Mouse (Mus musculus) layer of hippocampus, postnatal 25 days (tissue): ENCODE results near the gene Rpl3. TPM values are rescaled to one million over a fixed set of nuclear protein-coding genes. Genes with fewer than 3 reads are reported as not detected.
"Not testable (repeated sequence)": the region's sequence is repeated elsewhere in the genome, so short reads cannot be mapped to it uniquely, and the experiment has no call there.

ENCODE experiments used
- DNase-seq, 2 experiments: peaks; one replicate each; pipeline ENCODE4 v3.0.0; 2022; ENCODE audit warnings: mixed read lengths in 2 of 2, low spot score in 1 of 2; ENCODE audit errors: extremely low spot score in 1 of 2
- total RNA-seq, 2 experiments: library from RNA; stranded (reverse); gene quantifications; 2 replicates each; pipeline ENCODE4 v1.2.3; 2021

The Rpl3 gene
- total RNA-seq = 100 to 1,000 TPM; 494 to 606 TPM

- DNase-seq = peak; percentile 94
These were observed at the start of gene Rpl3, which contains the start of gene Syngr1 for GRCm38 (mm10) chr15:80091121-80091955. Gene Rpl3 (minus strand): TSS chr15:80091868. Gene Syngr1 (plus strand): TSS chr15:80091334.

DNA sequence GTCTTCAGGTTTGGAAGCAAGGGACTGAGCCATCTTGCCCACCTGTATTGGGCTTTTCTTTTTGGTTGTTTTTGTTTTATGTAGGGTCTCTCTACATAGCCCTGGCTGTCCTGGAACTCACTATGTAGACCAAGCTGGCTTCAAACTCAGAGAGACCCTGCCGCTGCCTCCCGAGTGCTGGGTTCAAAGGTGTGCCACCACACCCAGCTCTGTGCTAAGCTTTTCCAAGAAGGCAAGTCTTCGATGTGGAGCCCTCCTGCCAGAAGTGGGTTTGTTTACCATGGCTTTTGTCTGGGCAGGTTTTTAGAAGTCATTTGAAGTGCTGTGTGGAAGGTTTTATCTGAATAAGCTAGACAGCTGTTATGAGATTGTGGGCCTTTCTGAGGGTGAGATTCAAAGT is 49.2 kb upstream of the Rpl3 start:
- DNase-seq = no peak

DNA sequence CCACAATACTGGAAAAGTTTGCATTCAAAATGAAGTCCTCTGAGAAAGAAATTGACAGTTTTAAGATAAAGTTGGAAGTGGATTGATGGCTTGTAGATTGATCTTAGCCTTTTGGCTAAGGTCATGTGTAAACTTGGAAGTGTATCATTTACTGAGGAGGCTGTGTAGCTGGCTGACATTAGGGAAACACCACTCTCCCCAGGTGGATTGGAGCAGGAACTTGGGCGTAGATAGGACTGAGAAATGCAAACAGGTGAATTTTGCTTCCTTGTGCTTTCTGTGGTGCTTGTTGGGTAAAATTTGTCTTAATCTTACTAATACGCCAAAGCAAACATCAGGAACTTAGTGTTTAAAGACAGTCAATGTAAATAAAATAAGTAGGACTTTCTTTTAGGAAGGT is 48.6 kb upstream of the Rpl3 start:
- DNase-seq = no peak

- peak in 1 of 2 experiments; percentile 34 for DNase-seq
These were observed 46.5 kb upstream of the Rpl3 start for GRCm38 (mm10) chr15:80137945-80138791.

- DNase-seq = no peak
These were observed 45.0 kb upstream of the Rpl3 start for GRCm38 (mm10) chr15:80136645-80137044.

GRCm38 (mm10) chr15:80135499-80135898 is 43.8 kb upstream of the Rpl3 start:
- DNase-seq = no peak

GRCm38 (mm10) chr15:80134450-80134847 is 42.8 kb upstream of the Rpl3 start:
- no peak for DNase-seq

DNA sequence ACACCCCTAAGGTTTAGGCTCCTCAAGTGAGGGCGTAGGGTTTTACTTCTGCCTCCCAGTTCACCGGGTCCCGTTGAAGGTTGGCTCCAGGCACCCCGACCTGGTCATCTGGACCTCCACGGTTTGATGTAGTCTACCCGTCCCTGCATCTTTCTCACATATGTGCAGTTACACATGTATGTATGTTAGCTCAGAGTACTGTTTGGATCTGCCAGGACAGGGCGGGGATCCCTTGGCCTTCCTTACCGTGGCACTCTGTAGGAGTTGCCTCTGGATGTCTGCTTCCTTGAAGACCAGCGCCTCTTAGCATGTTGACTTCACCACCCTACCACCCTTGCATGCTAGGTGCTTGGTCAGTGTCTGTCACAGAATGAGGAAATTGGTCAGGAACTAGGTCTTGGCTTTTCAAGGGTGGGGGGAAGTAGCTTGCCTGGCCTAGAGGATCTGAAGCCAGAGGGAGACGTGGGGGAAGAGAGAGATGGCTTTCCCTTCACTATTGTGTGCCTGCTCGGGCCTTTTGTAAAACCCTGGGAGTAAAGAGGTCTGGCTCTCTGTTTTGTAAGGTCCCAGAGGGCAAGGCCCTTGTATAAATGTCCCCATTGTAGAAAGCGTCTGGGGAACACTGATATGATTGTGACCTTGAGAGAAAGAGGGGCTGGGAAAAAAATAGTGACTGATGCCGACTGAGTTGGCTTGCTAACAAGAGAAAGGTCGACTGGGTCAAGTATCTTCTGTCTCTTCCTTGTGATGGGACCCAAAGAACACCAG is 42.2 kb upstream of the Rpl3 start:
- DNase-seq = peak in 1 of 2 experiments; percentile 19

- peak; percentile 86 to 88 for DNase-seq
These were observed 41.4 kb upstream of the Rpl3 start, which contains the start of gene Tab1 for GRCm38 (mm10) chr15:80132993-80133586. Gene Tab1 (plus strand): TSS chr15:80133127.

DNA sequence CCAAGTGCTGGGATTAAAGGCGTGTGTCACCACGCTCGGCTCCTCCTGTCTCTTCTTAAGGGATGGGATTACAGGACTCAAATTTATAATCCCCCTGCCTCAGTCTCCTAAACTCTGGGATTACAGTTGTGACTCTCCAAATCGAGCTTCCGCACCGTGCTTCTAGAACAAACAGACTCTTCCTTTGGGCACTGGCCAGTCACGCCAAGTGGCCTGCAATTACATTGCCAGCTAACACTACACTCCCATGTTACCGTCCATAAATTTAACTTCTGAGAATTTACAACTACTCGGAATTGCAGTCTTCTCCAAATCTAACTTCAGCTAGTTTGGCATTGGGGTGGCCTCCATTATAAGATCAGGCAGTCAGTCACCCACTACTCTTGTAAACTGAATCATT is 40.8 kb upstream of the Rpl3 start:
- DNase-seq = no peak

DNA sequence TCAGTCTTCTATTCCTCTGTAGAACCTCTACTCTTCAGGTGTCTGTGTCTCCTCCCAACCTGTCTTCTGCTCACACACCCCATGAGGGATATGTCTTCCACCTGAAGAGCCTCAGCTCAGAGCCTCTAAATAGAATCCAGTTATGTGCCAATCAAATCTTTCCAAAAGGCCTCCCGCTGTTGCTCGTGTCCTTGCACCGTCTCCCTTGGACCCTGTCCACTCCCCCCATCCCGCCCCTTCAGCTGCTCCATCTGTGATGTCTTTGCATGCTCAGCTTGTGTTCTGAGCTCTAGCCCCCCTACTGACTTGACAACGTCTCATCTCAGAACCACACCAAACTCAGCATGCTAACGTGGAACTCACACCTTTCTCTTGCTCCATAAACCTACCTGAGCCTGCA is 39.8 kb upstream of the Rpl3 start:
- no peak for DNase-seq

DNA sequence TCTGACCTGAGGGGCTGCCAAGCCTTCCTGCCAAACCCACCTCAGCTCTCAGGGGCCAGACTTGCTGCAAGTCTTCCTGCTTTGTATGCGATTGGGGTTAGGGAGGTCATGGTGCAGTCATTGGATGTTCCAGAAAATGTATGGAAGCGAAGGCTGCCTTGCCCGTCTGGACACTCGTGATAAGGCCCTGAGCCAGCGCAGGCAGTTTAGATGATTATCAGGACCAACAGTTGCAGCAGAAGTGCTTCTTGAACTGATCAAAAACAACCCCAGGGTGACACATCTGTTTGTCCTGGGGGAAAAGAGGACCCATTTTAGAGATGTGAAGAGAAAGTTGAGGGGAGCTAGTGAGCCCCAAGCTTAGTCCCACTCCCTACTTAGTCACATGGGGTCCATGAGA is 39.0 kb upstream of the Rpl3 start:
- DNase-seq = no peak

- DNase-seq = no peak
These were observed 38.3 kb upstream of the Rpl3 start for GRCm38 (mm10) chr15:80129982-80130381.

- DNase-seq = no peak
These were observed 35.5 kb upstream of the Rpl3 start for GRCm38 (mm10) chr15:80127191-80127590.

DNA sequence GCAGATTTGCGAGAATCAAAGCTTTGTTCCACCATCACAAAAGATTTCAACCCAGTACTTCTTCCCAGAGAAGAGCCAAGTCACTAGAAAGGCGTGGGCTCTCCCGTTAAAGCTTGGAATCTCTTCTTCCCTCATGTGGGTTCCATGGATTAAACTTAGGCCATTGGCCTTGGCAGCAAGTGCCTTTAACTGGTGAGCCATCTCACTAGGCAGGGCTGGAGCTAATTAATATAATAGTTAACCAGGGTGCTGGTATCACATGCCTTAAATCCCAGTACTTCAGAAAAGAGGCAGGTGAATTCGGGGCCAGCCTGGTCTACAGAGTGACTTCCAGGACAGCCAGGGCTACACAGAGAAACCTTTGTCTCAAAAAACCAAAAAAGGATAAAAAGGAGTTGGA is 33.0 kb upstream of the Rpl3 start:
- no peak for DNase-seq

GRCm38 (mm10) chr15:80122431-80122830 is 30.8 kb upstream of the Rpl3 start:
- not testable (repeated sequence) for DNase-seq

DNA sequence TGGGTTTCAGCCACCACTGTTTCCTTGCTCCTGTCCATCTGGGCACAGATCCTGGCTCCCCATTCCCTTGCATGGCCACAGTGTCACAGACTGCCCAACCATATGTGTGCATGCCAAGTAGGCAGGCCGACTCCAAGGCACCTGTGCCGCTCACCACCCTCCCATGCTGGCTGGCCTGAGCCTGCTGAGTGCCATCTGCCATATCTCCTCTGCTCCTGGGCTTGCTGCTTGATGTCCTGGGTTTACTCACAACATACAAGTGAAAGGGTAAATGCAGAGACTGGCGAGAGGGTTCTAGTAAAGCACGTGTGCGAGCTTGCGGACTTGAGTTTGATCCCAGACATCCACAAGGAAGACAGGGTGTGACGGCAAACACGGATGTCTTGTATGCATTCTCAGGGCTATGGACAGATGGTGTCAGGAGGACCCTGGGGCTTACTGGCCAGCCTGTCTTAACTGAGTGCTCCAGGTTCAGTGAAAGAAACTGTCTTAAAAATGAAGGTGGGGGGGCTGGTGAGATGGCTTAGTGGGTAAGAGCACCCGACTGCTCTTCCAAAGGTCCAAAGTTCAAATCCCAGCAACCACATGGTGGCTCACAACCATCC is 30.2 kb upstream of the Rpl3 start:
- DNase-seq = no peak

- no peak for DNase-seq
These were observed 27.4 kb upstream of the Rpl3 start for GRCm38 (mm10) chr15:80119076-80119475.

DNA sequence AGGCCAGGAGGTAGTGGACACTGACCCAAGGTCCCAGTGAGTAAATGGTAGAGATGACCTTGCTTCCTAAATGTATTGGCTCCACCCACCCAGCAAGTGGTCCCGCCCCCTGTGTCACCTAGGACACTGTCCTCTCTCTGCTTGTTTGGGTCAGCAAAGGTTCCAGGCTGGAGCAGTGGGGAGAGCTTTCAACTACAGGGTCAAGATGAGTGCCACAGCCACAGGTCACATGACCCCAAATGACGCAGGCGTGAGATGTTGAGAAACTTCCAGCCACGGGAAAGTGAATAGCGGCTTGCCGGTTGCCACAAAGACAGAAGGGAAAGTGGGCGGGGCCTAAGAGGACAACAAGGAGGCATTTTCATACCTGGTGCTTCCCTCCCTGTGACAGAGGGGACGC is 25.5 kb upstream of the Rpl3 start:
- no peak for DNase-seq
